Mouse (Mus musculus) heart, adult 2 months (tissue): ENCODE measurements around the gene Olfr248. TPM values are rescaled to one million over a fixed set of nuclear protein-coding genes. Genes with fewer than 3 reads are reported as not detected.
"Not testable (repeated sequence)": the region's sequence is repeated elsewhere in the genome, so short reads cannot be mapped to it uniquely, and the experiment has no call there.

Experiments used
- DNase-seq, 2 experiments: peaks; one replicate each; pipeline ENCODE4 v3.0.0; 2021
- H3K27ac ChIP-seq: fragments of 200-600 bp; 2 replicates; pipeline ENCODE4 v1.8.1; 2022
- H3K27me3 ChIP-seq: fragments of 200-500 bp; 2 replicates; pipeline ENCODE4 v1.6.1; 2012; ENCODE audit warnings: mild to moderate bottlenecking, low read length, inconsistent platforms, mixed read lengths; ENCODE audit not compliant: control insufficient read depth, insufficient read depth
- H3K36me3 ChIP-seq: fragments of 200-500 bp; 2 replicates; pipeline ENCODE4 v1.6.1; 2012; ENCODE audit warnings: low read length, inconsistent platforms; ENCODE audit not compliant: control insufficient read depth, insufficient read depth
- H3K4me1 ChIP-seq: fragments of 200-500 bp; 2 replicates; pipeline ENCODE4 v1.6.1; 2011; ENCODE audit warnings: low read length; ENCODE audit not compliant: control insufficient read depth, insufficient read depth
- H3K4me3 ChIP-seq: fragments of 200-600 bp; 2 replicates; pipeline ENCODE4 v1.8.1; 2022
- H3K79me2 ChIP-seq: fragments of 200-500 bp; replicated peaks from 2 replicates; pipeline ENCODE4 v1.6.1; 2012; ENCODE audit warnings: mild to moderate bottlenecking, inconsistent platforms, low read length, moderate library complexity, mixed read lengths; ENCODE audit not compliant: control insufficient read depth, insufficient read depth
- H3K9ac ChIP-seq: fragments of 200-500 bp; 2 replicates; pipeline ENCODE4 v1.6.1; 2012; ENCODE audit warnings: low read depth, mild to moderate bottlenecking, control low read depth, inconsistent platforms, low read length, mixed read lengths
- CTCF ChIP-seq: fragments of 200-600 bp; IDR thresholded peaks from 2 replicates; pipeline ENCODE4 v1.8.1; 2022; ENCODE audit warnings: antibody characterized with exemption, mild to moderate bottlenecking, moderate library complexity
- EP300 ChIP-seq: fragments of 200-500 bp; IDR thresholded peaks from 2 replicates; pipeline ENCODE4 v1.6.1; 2011; ENCODE audit warnings: low read depth, low read length, control low read depth; ENCODE audit not compliant: insufficient read depth
- POLR2A ChIP-seq: fragments of 200-500 bp; IDR thresholded peaks from 2 replicates; pipeline ENCODE4 v1.6.1; 2011; ENCODE audit warnings: mild to moderate bottlenecking, low read depth, low read length, control low read depth; ENCODE audit not compliant: insufficient read depth
- WGBS: fragments of 180-500 bp; shearing (Covaris S2); methylation state at CpG from one replicate; pipeline ENCODE4 v1.1.7; 2018; 5-methylcytosine and 5-hydroxymethylcytosine counted together
- intact Hi-C: fragments of 180-260 bp; cut with DNase I; formaldehyde crosslinking; loops from one replicate; pipeline ENCODE4 v1.15.1; 2025
- long read RNA-seq: library from polyadenylated mRNA; stranded (forward); transcript quantifications from one replicate; pipeline ENCODE4 v2.0.0, GENCODE M21; 2021
- polyA plus RNA-seq: library from polyadenylated mRNA; depleted of rRNA; stranded (reverse); fragments of >200 nt; gene quantifications from 2 replicates; pipeline ENCODE4 v1.2.3, GENCODE M21; 2012; rRNA removed
- total RNA-seq, 2 experiments: library from RNA; stranded (reverse); gene quantifications; 2 replicates each; pipeline ENCODE4 v1.2.3; 2021

Olfr248 gene
- total RNA-seq = not detected
- polyA plus RNA-seq = not detected in 2 replicates
- long read RNA-seq = 0 reads

- Histone ChIP-seq H3K27ac (no peak within 1 kb of the TSS), H3K79me2 (no peaks in the 10 kb centered on the region), H3K36me3 (no peaks in the 10 kb centered on the region), H3K4me1 (no peaks in the 10 kb centered on the region), H3K27me3 (no peaks in the 10 kb centered on the region), H3K4me3 (no peak within 1 kb of the TSS), H3K9ac (no peak within 1 kb of the TSS)
- no peak for TF ChIP-seq POLR2A
- no peak for TF ChIP-seq CTCF
- no peak for TF ChIP-seq EP300
- no peak for DNase-seq
- WGBS = 84% methylated on average over 2 of the region's 2 CpGs
- intact Hi-C loops = no loop called here
Measured at GRCm38 (mm10) chr1:174390746-174391145, at the start of gene Olfr248. Gene Olfr248, plus strand, starts transcription at chr1:174391046.

GRCm38 (mm10) chr1:174353636-174354035 is 37.2 kb upstream of the Olfr248 start:
- H3K27me3 ChIP-seq, H3K79me2 ChIP-seq, H3K9ac ChIP-seq, H3K4me3 ChIP-seq, H3K36me3 ChIP-seq, DNase-seq, intact Hi-C loops, H3K27ac ChIP-seq, H3K4me1 ChIP-seq: not testable (repeated sequence)
- 59% methylated on average over 1 of the region's 1 CpGs for WGBS

GRCm38 (mm10) chr1:174354640-174355039 is 36.2 kb upstream of the Olfr248 start:
- 65% methylated on average over 5 of the region's 5 CpGs for WGBS
- H3K36me3 ChIP-seq = no peaks in the 10 kb centered on the region
- no peak overlapping the region for H3K9ac ChIP-seq
- H3K27ac ChIP-seq = no peak overlapping the region
- H3K4me3 ChIP-seq = no peak overlapping the region
- intact Hi-C loops = no loop called here
- H3K4me1 ChIP-seq = no peaks in the 10 kb centered on the region; the same call in 1 of the 2 replicates
- H3K79me2 ChIP-seq = no peaks in the 10 kb centered on the region
- no peak for TF ChIP-seq EP300
- TF ChIP-seq POLR2A = no peak
- TF ChIP-seq CTCF = no peak
- no peaks in the 10 kb centered on the region for H3K27me3 ChIP-seq
- DNase-seq = no peak

GRCm38 (mm10) chr1:174364882-174365451 is 25.9 kb upstream of the Olfr248 start, which contains the start of gene Olfr417:
Gene Olfr417, plus strand, starts transcription at chr1:174365122.
- intact Hi-C loops = no loop called here
- H3K27ac ChIP-seq = no peak within 1 kb of the TSS
- H3K27me3 ChIP-seq = no peaks in the 10 kb centered on the region
- DNase-seq = no peak
- H3K36me3 ChIP-seq = no peaks in the 10 kb centered on the region
- no peak within 1 kb of the TSS for H3K4me3 ChIP-seq
- H3K4me1 ChIP-seq = no peaks in the 10 kb centered on the region
- 52% methylated on average over 2 of the region's 2 CpGs for WGBS
- H3K79me2 ChIP-seq = no peaks in the 10 kb centered on the region
- H3K9ac ChIP-seq = no peak within 1 kb of the TSS
- no peak for TF ChIP-seq POLR2A
- no peak for TF ChIP-seq EP300

- no peak overlapping the region for H3K9ac ChIP-seq
- no peak for DNase-seq
- H3K79me2 ChIP-seq = no peaks in the 10 kb centered on the region
- TF ChIP-seq POLR2A (no peak), EP300 (no peak), CTCF (no peak)
- intact Hi-C loops = no loop called here
- WGBS = 83% methylated on average over 3 of the region's 3 CpGs
- no peaks in the 10 kb centered on the region for H3K27me3 ChIP-seq
- no peaks in the 10 kb centered on the region for H3K4me1 ChIP-seq
- no peaks in the 10 kb centered on the region for H3K36me3 ChIP-seq
- no peak overlapping the region for H3K27ac ChIP-seq
- H3K4me3 ChIP-seq = no peak overlapping the region
Measured at GRCm38 (mm10) chr1:174373799-174374198, 17.0 kb upstream of the Olfr248 start.

GRCm38 (mm10) chr1:174422959-174423358 is 32.1 kb downstream of the Olfr248 start:
- H3K27ac ChIP-seq = no peak overlapping the region
- TF ChIP-seq CTCF (no peak), POLR2A (no peak)
- no peak for DNase-seq
- H3K4me1 ChIP-seq = no peaks in the 10 kb centered on the region
- WGBS = 53% methylated on average over 4 of the region's 4 CpGs
- H3K79me2 ChIP-seq = no peaks in the 10 kb centered on the region
- H3K36me3 ChIP-seq = no peaks in the 10 kb centered on the region
- no peak overlapping the region for H3K4me3 ChIP-seq
- H3K9ac ChIP-seq = no peak overlapping the region
- H3K27me3 ChIP-seq = no peaks in the 10 kb centered on the region
- intact Hi-C loops = no loop called here
